Mouse (Mus musculus) kidney, postnatal 4 days (tissue): ENCODE data around the gene Glt28d2.

Experiments used
- DNase-seq, 2 experiments: peaks; one replicate each; pipeline ENCODE4 v3.0.0; 2021; ENCODE audit warnings: mixed read lengths in 2 of 2

Gene Glt28d2

DNA sequence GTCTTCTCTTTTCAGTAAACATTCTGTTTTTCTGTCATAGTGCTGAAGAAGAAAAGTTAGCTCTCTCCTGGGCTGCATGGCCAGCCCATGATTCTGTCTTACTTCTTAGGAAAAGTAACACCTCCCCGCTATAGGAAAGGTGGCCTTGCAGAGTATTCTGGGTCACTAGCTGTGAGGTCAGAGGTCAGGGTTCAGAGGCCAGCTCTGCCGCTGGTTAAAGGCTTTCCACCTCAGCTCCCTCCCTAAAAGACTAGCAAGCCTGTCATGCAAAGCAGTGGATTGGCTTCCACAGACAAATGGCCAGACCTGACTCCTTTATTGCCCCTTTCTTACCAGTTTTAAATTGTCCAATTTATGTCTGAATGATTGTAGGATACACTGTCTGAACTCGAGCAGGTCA lies 23.3 kb downstream of the Glt28d2 start:
- DNase-seq: peak in 1 of 2 experiments; percentile 8

DNA sequence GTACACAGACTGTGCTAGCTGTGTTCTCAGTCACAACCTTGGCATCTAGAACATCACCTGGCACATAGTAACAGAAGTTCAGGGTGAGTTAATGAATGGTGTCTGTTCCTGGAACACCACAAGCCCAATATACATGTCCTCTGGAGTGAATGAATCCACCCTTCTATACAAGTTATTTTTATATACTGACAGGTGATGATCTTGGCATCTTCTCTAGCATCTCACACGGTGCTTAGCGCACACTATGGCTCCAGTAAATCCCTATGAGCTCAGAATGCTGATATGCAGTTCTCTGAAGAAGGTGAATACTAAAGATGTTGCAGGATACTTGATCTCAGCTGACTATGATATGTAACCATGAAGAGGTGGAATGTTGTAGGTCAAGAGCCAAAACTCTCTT lies 24.4 kb downstream of the Glt28d2 start:
- DNase-seq: no peak

- DNase-seq: no peak
Observed at GRCm38 (mm10) chr3:85860996-85861395, 26.3 kb downstream of the Glt28d2 start.

- no peak for DNase-seq
Observed at GRCm38 (mm10) chr3:85859311-85859710, 28.0 kb downstream of the Glt28d2 start.

DNA sequence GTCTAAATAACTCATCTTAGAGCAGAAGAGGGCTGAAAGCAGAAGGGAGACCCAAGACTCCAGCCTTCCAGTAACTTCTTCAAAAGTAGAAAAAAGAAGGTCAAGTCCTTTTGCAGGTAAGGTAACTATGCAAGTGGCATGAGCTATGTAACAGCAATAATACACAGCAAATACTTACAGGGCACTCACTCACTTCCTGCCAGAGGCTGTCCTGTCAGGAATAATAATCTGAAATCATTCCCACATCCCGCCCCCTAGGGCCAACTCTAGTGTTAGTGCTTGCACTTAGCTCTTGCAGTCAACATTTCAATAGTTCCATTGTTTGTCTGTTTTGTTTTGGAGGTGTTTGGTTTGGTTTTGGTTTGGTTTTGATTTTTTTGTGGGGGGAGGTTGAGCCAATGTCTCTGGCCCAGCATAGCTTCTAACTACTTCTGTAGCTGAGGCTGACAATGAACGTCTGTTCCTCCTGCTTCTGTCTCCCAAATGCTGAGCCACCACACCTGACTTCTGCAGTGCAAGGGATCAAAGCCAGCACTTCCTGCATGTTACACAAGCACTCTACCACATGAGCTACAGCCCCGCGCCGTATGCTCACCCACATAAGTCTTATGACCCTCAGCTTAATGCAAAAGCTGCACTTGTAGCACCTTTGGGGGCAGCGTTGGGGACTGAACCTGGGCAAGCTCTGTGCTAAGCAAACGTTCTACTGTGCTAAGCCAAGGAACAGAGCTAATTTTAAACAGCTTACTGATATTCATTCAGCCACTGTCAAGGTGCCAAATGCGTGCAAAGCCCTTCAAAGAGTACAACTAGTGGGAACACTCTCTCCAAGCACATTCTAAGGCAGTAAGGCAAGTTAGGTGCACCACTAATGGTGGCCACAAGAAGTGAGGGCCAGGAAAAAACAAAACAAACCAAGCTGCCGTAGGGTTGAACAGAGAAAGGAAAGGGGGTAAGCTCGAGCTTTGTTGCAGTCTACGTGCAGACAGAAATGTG lies 28.9 kb downstream of the Glt28d2 start:
- no peak for DNase-seq

- no peak for DNase-seq
Observed at GRCm38 (mm10) chr3:85857083-85857482, 30.2 kb downstream of the Glt28d2 start.

- no peak for DNase-seq
Observed at GRCm38 (mm10) chr3:85855947-85856346, 31.4 kb downstream of the Glt28d2 start.

DNA sequence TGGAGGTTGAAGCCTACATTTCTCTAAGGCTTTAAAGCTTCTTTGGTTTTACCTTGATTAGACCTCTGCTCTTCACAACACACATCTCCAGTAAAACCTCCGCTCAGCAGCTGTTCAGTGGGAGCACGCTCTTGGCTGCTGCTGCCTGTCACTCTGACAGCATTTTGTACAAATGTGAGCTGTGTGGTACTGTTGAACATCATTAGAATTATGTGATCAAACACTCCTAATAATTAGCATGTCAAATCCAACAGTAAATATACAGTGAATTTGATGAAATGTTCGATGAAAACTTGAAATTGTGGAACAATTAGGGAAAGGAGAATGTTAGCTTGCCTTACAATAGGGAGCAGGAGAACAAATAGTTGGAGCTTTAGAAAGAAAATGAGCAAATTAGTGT lies 32.3 kb downstream of the Glt28d2 start:
- DNase-seq: no peak

GRCm38 (mm10) chr3:85854143-85854542 lies 33.2 kb downstream of the Glt28d2 start:
- no peak for DNase-seq

DNA sequence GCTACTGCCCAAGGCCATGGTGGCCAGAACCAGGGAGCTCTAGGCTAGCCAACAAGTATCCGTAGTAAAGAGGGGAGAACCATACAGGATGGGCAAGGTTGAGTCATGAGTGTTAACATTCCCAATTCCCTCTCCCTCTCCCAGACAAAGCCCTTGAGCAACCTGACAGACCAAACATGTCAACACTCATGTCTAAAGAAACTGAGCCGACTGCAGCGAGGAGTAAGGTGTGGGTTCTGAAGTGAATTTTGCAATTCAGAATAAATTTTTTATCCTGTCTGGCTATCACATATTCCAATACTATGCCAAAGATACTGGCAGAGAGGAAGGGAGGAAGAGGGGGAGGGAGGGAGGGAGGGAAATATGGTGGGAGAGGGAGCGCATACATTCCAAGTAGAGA lies 33.6 kb downstream of the Glt28d2 start:
- no peak for DNase-seq

GRCm38 (mm10) chr3:85850079-85850478 lies 37.2 kb downstream of the Glt28d2 start:
- no peak for DNase-seq

DNA sequence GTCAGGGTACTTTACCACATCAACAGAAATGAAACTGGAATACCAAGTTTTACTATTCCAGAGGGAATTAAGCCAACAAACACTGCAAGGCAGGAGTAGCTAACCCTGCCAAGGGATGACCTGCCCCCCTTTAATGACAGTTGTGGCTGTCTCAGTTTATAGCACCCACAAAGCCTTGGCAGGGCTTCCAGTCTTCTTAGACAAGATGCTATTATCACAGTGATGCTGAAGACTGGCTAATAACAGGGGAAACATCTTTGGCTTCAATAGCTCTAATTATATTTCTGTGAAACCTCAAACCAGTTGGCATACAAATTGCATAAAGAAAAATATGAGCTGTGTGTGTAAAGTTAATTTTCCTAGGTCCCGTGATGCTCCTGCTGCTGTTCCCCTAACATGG lies 41.0 kb downstream of the Glt28d2 start:
- no peak for DNase-seq

GRCm38 (mm10) chr3:85845341-85845740 lies 42.0 kb downstream of the Glt28d2 start:
- no peak for DNase-seq

- DNase-seq: peak; percentile 22 to 30
Observed at GRCm38 (mm10) chr3:85842881-85843218, 44.5 kb downstream of the Glt28d2 start.

GRCm38 (mm10) chr3:85842177-85842880 lies 45.0 kb downstream of the Glt28d2 start:
- DNase-seq: peak in 1 of 2 experiments; percentile 29

DNA sequence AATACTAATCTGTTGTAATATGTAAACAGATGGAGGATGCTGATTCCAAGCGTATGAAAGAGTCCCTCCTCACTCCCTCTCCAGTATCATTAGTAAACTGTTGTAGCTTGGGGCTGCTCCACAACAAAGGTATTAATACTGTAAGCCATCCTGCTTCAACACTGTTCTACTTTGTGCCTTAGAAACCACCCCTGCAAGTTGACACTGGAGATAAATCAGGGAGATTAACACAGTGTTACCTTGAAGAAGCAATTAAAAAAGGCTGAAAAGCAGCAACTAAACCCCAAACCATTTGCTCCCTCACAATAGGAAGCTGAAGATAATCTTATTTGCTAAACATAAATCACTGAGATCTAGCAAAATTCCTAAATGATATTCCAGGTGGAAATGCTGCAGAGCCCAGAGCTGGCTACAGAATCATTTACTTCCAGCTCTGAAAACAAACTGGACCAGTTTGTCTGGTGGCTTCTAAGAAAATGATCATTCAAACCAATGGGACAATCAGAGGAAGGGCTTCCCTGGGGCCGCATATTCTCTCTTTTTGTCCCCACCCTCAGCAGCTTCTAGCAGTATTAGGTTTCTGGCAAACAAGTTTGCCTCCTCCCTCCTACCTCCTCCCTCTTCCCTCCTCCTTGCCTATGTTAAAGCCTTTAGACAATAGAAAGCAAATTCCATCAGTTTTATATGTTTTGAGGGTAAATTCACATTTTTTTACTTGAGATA lies 45.7 kb downstream of the Glt28d2 start:
- no peak for DNase-seq

DNA sequence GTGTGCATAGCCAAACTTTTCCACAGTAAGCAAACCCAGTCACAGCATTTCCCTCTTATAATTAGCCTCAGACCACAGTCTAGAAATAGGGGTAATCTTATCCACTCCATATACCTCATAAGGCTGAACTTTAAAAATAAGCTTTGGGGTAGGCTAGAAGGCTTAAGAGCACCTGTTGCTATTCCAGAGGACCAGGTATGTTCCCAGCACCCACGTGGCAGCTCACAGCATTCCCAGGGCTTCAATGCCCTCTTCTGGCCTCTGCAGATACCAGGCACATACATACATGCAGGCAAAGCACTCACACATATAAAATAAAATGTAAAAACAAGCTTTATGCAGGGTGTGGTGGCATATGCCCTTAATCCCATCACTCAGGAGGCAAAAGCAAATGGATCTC lies 53.7 kb downstream of the Glt28d2 start:
- no peak for DNase-seq

DNA sequence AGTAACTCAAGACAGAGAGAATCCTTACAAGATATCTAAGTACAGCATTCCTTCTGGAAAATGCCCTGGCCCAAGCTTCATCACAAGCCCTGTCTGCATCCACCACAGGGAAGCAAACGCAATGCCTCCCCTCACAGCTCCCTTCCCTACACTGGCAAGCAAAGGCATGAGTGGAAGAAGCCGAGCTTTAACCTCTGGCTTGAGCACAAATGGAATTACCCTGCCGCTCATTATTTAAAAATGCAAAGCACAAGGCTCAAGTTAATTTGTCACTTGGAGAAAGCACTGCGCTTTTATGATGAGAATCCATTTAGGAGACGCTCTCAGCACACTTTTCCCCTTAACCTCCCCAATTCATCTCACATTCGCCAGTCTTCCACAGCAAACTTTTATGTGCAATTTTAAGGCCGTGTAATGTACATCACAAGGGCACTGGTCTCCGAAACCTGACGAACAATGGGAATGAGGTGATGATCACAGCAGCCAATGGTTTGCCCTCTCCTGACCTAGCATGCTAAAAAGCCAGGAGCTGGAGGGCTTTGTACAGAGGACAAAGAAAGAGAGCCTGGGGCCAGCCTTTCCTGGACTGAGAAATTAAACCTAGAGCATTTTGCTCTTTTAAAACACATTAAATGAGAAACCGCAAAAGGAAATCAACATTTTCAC lies 54.7 kb downstream of the Glt28d2 start:
- DNase-seq: peak; percentile 11 to 27

DNA sequence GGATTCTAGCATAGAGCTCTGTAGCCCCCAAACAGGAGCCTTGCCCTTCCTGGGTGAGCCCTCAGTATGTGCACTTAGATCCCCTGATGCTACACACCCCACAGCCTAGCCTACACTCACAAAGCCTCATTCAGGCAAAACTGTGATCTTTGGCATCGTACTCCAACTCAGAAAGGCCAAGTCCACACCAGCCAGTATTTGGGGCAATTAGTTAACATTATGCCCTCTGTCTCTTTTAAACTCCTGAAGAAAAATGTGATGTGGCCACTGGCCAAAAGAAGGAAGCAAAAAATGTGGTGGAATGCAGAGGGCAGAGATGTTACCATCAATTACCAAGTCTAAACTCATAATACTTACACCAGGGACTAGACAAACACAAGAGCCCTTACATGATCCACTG lies 55.5 kb downstream of the Glt28d2 start:
- DNase-seq: peak; percentile 5 to 17

- DNase-seq: peak; percentile 20 to 39
Observed at GRCm38 (mm10) chr3:85829047-85829446, 58.3 kb downstream of the Glt28d2 start.

DNA sequence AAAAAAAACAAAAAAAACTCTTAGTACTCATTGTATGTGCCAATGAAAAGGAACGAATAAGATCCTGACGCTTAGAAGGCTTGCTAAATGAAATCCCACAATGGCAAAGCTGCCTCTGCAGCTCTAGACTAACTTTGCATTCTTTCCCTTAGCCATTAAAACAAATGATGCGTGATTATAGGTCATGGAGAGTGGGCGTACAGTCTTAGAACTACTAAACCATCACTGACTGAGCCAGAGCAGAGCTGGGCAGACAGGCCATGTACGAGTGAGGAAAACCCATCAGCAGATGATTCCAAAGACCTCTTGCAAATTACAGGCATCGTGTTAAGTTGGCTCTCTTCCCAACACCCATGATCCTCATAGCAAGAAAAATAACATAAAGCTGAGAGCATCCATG lies 59.5 kb downstream of the Glt28d2 start:
- DNase-seq: peak; percentile 8 to 30

GRCm38 (mm10) chr3:85827283-85827682 lies 60.0 kb downstream of the Glt28d2 start:
- peak; percentile 4 to 19 for DNase-seq
